Mouse (Mus musculus) limb, embryonic 14.5 days (tissue): ENCODE results near the gene Tgds. TPM values are rescaled to one million over a fixed set of nuclear protein-coding genes. Genes with fewer than 3 reads are reported as not detected.

Source experiments
- ATAC-seq: fragments of 200-750 bp; cut with Nextera tagmentation; 2 replicates; pipeline ENCODE4 v1.8.0; 2017; ENCODE audit warnings: low read depth, moderate number of reproducible peaks, moderate TSS enrichment; ENCODE audit not compliant: low FRiP score
- DNase-seq: peaks from one replicate; pipeline ENCODE4 v3.0.0-alpha.2; 2015; ENCODE audit warnings: low spot score
- H3K27ac ChIP-seq: fragments of 300-500 bp; sonication (generic); replicated peaks from 2 replicates; pipeline ENCODE4 v1.5.1; 2014; ENCODE audit warnings: low read depth, mild to moderate bottlenecking, low read length, moderate library complexity, mixed read lengths
- H3K27me3 ChIP-seq: fragments of 300-500 bp; sonication (generic); 2 replicates; pipeline ENCODE4 v1.6.1; 2014; ENCODE audit warnings: low read length, mixed read lengths; ENCODE audit not compliant: control insufficient read depth, insufficient read depth
- H3K36me3 ChIP-seq: fragments of 300-500 bp; sonication (generic); 2 replicates; pipeline ENCODE4 v1.6.1; 2014; ENCODE audit warnings: mild to moderate bottlenecking, low read length, moderate library complexity, mixed read lengths; ENCODE audit not compliant: control insufficient read depth, insufficient read depth
- H3K4me1 ChIP-seq: fragments of 300-500 bp; sonication (generic); 2 replicates; pipeline ENCODE4 v1.6.1; 2014; ENCODE audit warnings: antibody characterized with exemption, low read length, mixed read lengths; ENCODE audit not compliant: control insufficient read depth, insufficient read depth
- H3K4me2 ChIP-seq: fragments of 300-500 bp; sonication (generic); replicated peaks from 2 replicates; pipeline ENCODE4 v1.6.1; 2014; ENCODE audit warnings: low read depth, mild to moderate bottlenecking, low read length, moderate library complexity; ENCODE audit not compliant: severe bottlenecking
- H3K4me3 ChIP-seq: fragments of 300-500 bp; sonication (generic); replicated peaks from 2 replicates; pipeline ENCODE4 v1.5.1; 2014; ENCODE audit warnings: low read length
- H3K9ac ChIP-seq: fragments of 300-500 bp; sonication (generic); 2 replicates; pipeline ENCODE4 v1.6.1; 2014; ENCODE audit warnings: mild to moderate bottlenecking, low read depth, low read length, moderate library complexity; ENCODE audit not compliant: severe bottlenecking
- H3K9me3 ChIP-seq: fragments of 300-500 bp; sonication (generic); 2 replicates; pipeline ENCODE4 v1.6.1; 2016; ENCODE audit warnings: low read length; ENCODE audit not compliant: control insufficient read depth
- POLR2A ChIP-seq: fragments of 200-500 bp; IDR thresholded peaks from 2 replicates; pipeline ENCODE4 v1.8.0; 2012; ENCODE audit warnings: inconsistent platforms, mild to moderate bottlenecking, moderate library complexity, borderline replicate concordance; ENCODE audit not compliant: insufficient read depth, insufficient read length; ENCODE audit errors: extremely low read depth
- WGBS: fragments of 180-500 bp; shearing (Covaris S2); extraction: QIAGEN DNeasy Blood & Tissue Kit; methylation state at CpG from one replicate; pipeline ENCODE4 v1.1.7; 2014; 5-methylcytosine and 5-hydroxymethylcytosine counted together
- polyA plus RNA-seq, 2 experiments: library from polyadenylated mRNA; depleted of rRNA in 1 of 2; stranded (reverse) in 1 of 2; unstranded in 1 of 2; fragments of >200 nt; fragmentation: Nextera tagmentation in 1 of 2; extraction: Ambion mirVana in 1 of 2; gene quantifications; 2 replicates each; pipeline versions ENCODE4 v1.2.1 to v1.2.3; 2012 to 2014

Gene Tgds
- polyA plus RNA-seq, 2 experiments, result 37.9 to 39.9 TPM

- 78% methylated on average over 12 of the region's 12 CpGs for WGBS
- no peaks in the 10 kb centered on the region for H3K9me3 ChIP-seq
- no peak for TF ChIP-seq POLR2A
- no peak overlapping the region for H3K9ac ChIP-seq
- H3K4me3 ChIP-seq, result no peak overlapping the region
- no peaks in the 10 kb centered on the region for H3K4me1 ChIP-seq
- H3K27ac ChIP-seq, result no peak overlapping the region
- no peak for DNase-seq
- H3K27me3 ChIP-seq, result no peaks in the 10 kb centered on the region
- no peak overlapping the region for H3K4me2 ChIP-seq
- no peaks in the 10 kb centered on the region for H3K36me3 ChIP-seq
- no peak for ATAC-seq
These were observed 43.1 kb upstream of the Tgds start for GRCm38 (mm10) chr14:118175694-118176085.

- no peaks in the 10 kb centered on the region for H3K36me3 ChIP-seq
- 89% methylated on average over 30 of the region's 30 CpGs for WGBS
- ATAC-seq (no peak), DNase-seq (no peak)
- no peak overlapping the region for H3K27ac ChIP-seq
- TF ChIP-seq POLR2A, result no peak
- H3K27me3 ChIP-seq, result no peaks in the 10 kb centered on the region
- H3K4me1 ChIP-seq, result no peaks in the 10 kb centered on the region
- no peak overlapping the region for H3K9ac ChIP-seq
- H3K4me2 ChIP-seq, result no peak overlapping the region
- no peak overlapping the region for H3K4me3 ChIP-seq
- H3K9me3 ChIP-seq, result no peaks in the 10 kb centered on the region
These were observed 42.6 kb upstream of the Tgds start for GRCm38 (mm10) chr14:118175071-118175693.

GRCm38 (mm10) chr14:118173590-118174203 is 41.1 kb upstream of the Tgds start:
- no peak for TF ChIP-seq POLR2A
- Histone ChIP-seq H3K27me3 (no peaks in the 10 kb centered on the region), H3K9ac (no peak overlapping the region), H3K4me1 (no peaks in the 10 kb centered on the region), H3K4me2 (no peak overlapping the region), H3K27ac (no peak overlapping the region), H3K4me3 (no peak overlapping the region), H3K36me3 (peaks cover 13% of the 10 kb centered on the region), H3K9me3 (no peaks in the 10 kb centered on the region)
- no peak for ATAC-seq
- DNase-seq, result peak; percentile 9
- WGBS, result 54% methylated on average over 11 of the region's 11 CpGs

- no peaks in the 10 kb centered on the region for H3K4me1 ChIP-seq
- 98% methylated on average over 4 of the region's 4 CpGs for WGBS
- TF ChIP-seq POLR2A, result no peak
- ATAC-seq (no peak), DNase-seq (no peak)
- H3K9ac ChIP-seq, result no peak overlapping the region
- no peak overlapping the region for H3K4me2 ChIP-seq
- peaks cover 24% of the 10 kb centered on the region for H3K36me3 ChIP-seq
- no peak overlapping the region for H3K4me3 ChIP-seq
- H3K27me3 ChIP-seq, result no peaks in the 10 kb centered on the region
- H3K27ac ChIP-seq, result no peak overlapping the region
- H3K9me3 ChIP-seq, result no peaks in the 10 kb centered on the region
These were observed 36.2 kb upstream of the Tgds start for GRCm38 (mm10) chr14:118168776-118169175.

GRCm38 (mm10) chr14:118162640-118163039 is 30.1 kb upstream of the Tgds start:
- ATAC-seq, result no peak
- Histone ChIP-seq H3K9me3 (no peaks in the 10 kb centered on the region), H3K9ac (no peak overlapping the region), H3K36me3 (peaks cover 66% of the 10 kb centered on the region), H3K4me1 (no peaks in the 10 kb centered on the region), H3K4me2 (no peak overlapping the region), H3K27ac (no peak overlapping the region), H3K27me3 (no peaks in the 10 kb centered on the region), H3K4me3 (no peak overlapping the region)
- WGBS, result 86% methylated on average over 14 of the region's 14 CpGs
- TF ChIP-seq POLR2A, result no peak
- DNase-seq, result no peak
